Mouse (Mus musculus) T-cell, adult 2 months (primary cell): Measurements from ENCODE around the gene Zfp382.
"Not testable (repeated sequence)": the region's sequence is repeated elsewhere in the genome, so short reads cannot be mapped to it uniquely, and the experiment has no call there.

ENCODE experiments used
- DNase-seq: peaks from one replicate; pipeline ENCODE4 v3.0.0; 2022; ENCODE audit warnings: low spot score

The Zfp382 gene

GRCm38 (mm10) chr7:30121308-30122187 is at the start of gene Zfp382:
Gene Zfp382 (plus strand): TSS chr7:30121942.
- DNase-seq = peak; percentile 88

- DNase-seq = peak; percentile 79
These were observed 49.4 kb upstream of the Zfp382 start, which contains the start of gene Zfp82 for GRCm38 (mm10) chr7:30072146-30073028. Gene Zfp82 (minus strand): TSS chr7:30072900.

GRCm38 (mm10) chr7:30086524-30086923 is 35.2 kb upstream of the Zfp382 start:
- DNase-seq = no peak

- DNase-seq = no peak
These were observed 32.3 kb upstream of the Zfp382 start for GRCm38 (mm10) chr7:30089405-30089804.

GRCm38 (mm10) chr7:30090092-30090969 is 31.4 kb upstream of the Zfp382 start, which contains the start of the genes Gm26920 and Zfp566:
Gene Gm26920 (minus strand): TSS chr7:30090410.
Gene Zfp566 (minus strand): TSS chr7:30090527.
- peak; percentile 96 for DNase-seq

- peak; percentile 27 for DNase-seq
These were observed 30.7 kb upstream of the Zfp382 start for GRCm38 (mm10) chr7:30090970-30091585.

- no peak for DNase-seq
These were observed 29.1 kb upstream of the Zfp382 start for GRCm38 (mm10) chr7:30092666-30093065.

GRCm38 (mm10) chr7:30093918-30094415 is 27.8 kb upstream of the Zfp382 start:
- DNase-seq = no peak

- DNase-seq = peak; percentile 86
These were observed 26.9 kb upstream of the Zfp382 start, which contains the start of gene Zfp260 for GRCm38 (mm10) chr7:30094646-30095429. Gene Zfp260 (plus strand): TSS chr7:30094777.

GRCm38 (mm10) chr7:30095551-30096125 is 26.1 kb upstream of the Zfp382 start:
- DNase-seq = no peak

- peak; percentile 89 for DNase-seq
These were observed 22.4 kb upstream of the Zfp382 start for GRCm38 (mm10) chr7:30099297-30099696.

GRCm38 (mm10) chr7:30116076-30116475 is 5.7 kb upstream of the Zfp382 start:
- no peak for DNase-seq

GRCm38 (mm10) chr7:30117935-30118334 is 3.8 kb upstream of the Zfp382 start:
- DNase-seq = not testable (repeated sequence)

GRCm38 (mm10) chr7:30122188-30122530 is 417 bp downstream of the Zfp382 start:
- no peak for DNase-seq

- no peak for DNase-seq
These were observed 8.2 kb downstream of the Zfp382 start for GRCm38 (mm10) chr7:30129900-30130299.

GRCm38 (mm10) chr7:30132396-30132795 is 10.7 kb downstream of the Zfp382 start:
- no peak for DNase-seq

GRCm38 (mm10) chr7:30136826-30137225 is 15.1 kb downstream of the Zfp382 start:
- no peak for DNase-seq

- DNase-seq = no peak
These were observed 21.4 kb downstream of the Zfp382 start for GRCm38 (mm10) chr7:30143170-30143554.

GRCm38 (mm10) chr7:30143555-30144209 is 21.9 kb downstream of the Zfp382 start:
- no peak for DNase-seq
